Mouse (Mus musculus): ENCODE measurements around the gene Gpr107. TPM values are rescaled to one million over a fixed set of nuclear protein-coding genes. Genes with fewer than 3 reads are reported as not detected.
A peak's percentile ranks its signal among the peaks of the same experiment; 100 is the strongest.

Gpr107 gene
- 10 to 100 TPM; 44.8 to 45.0 TPM for polyA plus RNA-seq (2017; shearing (Covaris generic))

GRCm38 (mm10) chr2:31151892-31152812 is at the start of gene Gpr107:
Gene Gpr107, plus strand, starts transcription at chr2:31152316.
- peak; percentile 88 for ATAC-seq

GRCm38 (mm10) chr2:31103321-31103720 is 48.8 kb upstream of the Gpr107 start:
- ATAC-seq: no peak

- no peak for ATAC-seq
Measured at GRCm38 (mm10) chr2:31105279-31105678, 46.8 kb upstream of the Gpr107 start.

GRCm38 (mm10) chr2:31106004-31106403 is 46.1 kb upstream of the Gpr107 start:
- ATAC-seq: no peak

GRCm38 (mm10) chr2:31106621-31107320 is 45.3 kb upstream of the Gpr107 start:
- no peak for ATAC-seq

GRCm38 (mm10) chr2:31108186-31108585 is 43.9 kb upstream of the Gpr107 start:
- peak; percentile 83 for ATAC-seq

- no peak for ATAC-seq
Measured at GRCm38 (mm10) chr2:31109960-31110548, 42.1 kb upstream of the Gpr107 start.

- ATAC-seq: no peak
Measured at GRCm38 (mm10) chr2:31111685-31112084, 40.4 kb upstream of the Gpr107 start.

GRCm38 (mm10) chr2:31114205-31114604 is 37.9 kb upstream of the Gpr107 start:
- no peak for ATAC-seq

GRCm38 (mm10) chr2:31115091-31115942 is 36.8 kb upstream of the Gpr107 start:
- ATAC-seq: peak; percentile 27

GRCm38 (mm10) chr2:31115943-31116731 is 36.0 kb upstream of the Gpr107 start:
- ATAC-seq: peak; percentile 86

GRCm38 (mm10) chr2:31118211-31118610 is 33.9 kb upstream of the Gpr107 start:
- no peak for ATAC-seq

GRCm38 (mm10) chr2:31118639-31119380 is 33.3 kb upstream of the Gpr107 start:
- peak; percentile 25 for ATAC-seq

GRCm38 (mm10) chr2:31119795-31120194 is 32.3 kb upstream of the Gpr107 start:
- ATAC-seq: no peak

- no peak for ATAC-seq
Measured at GRCm38 (mm10) chr2:31121131-31121693, 30.9 kb upstream of the Gpr107 start.

- ATAC-seq: no peak
Measured at GRCm38 (mm10) chr2:31122806-31123205, 29.3 kb upstream of the Gpr107 start.

- no peak for ATAC-seq
Measured at GRCm38 (mm10) chr2:31123493-31123892, 28.6 kb upstream of the Gpr107 start.

- no peak for ATAC-seq
Measured at GRCm38 (mm10) chr2:31124694-31125093, 27.4 kb upstream of the Gpr107 start.

- ATAC-seq: no peak
Measured at GRCm38 (mm10) chr2:31125156-31125555, 27.0 kb upstream of the Gpr107 start.

- ATAC-seq: no peak
Measured at GRCm38 (mm10) chr2:31126048-31126447, 26.1 kb upstream of the Gpr107 start.
